Mouse (Mus musculus): ENCODE measurements at regions not wholly inside any gene's neighbourhood (a gene's known extent, or its start where the extent isn't known, plus 50 kb on each side); places are given as distances from the start of the nearest gene placed in this dataset.
"Not testable (repeated sequence)": the region's sequence is repeated elsewhere in the genome, so short reads cannot be mapped to it uniquely, and the experiment has no call there.

DNA sequence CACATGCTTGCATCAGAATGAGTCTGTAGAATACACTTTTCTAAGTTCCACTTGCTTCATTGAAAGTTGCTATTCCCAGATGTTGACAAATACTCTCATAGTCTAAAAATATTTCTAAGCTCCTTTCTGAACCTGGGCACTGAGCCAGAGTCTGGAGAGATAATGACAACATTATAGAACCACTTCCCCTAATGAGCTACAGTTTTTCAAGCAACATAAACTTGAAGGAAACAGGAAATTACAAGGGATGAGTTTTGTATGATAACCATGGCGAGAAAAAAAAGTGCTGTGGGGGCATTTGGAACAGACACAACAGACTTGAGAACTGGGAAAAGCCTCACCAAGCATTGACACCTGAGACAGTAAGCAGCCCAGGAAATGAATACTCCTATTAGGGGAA lies 233.8 kb downstream of the Kctd12 start:
- no peaks in the 10 kb centered on the region for H3K27me3 ChIP-seq (ENCODE audit: control insufficient read depth, insufficient read depth, low read length)

DNA sequence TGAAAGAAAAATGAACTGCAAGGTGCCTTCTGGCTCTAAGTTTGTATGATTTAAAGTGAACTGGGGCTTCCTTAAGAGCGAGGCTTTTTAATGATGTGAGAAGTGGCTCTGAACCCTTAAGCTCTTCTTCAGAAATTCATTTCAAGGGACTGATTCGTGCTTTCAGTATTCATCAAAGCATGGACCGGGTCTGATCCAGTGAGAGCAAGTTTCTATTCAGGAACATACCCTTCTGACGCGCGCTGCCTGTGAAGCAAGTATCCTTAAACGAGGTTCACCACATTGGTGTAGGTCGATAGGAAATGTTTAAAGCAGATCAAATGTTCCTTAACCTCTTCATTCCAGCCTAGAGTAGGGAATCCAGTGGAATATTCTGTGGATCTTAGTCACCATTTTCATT lies 240.1 kb downstream of the Kctd12 start:
- no peaks in the 10 kb centered on the region for H3K27me3 ChIP-seq (ENCODE audit: control insufficient read depth, insufficient read depth, low read length)
- TF ChIP-seq POLR2A (IDR thresholded peaks at IDR 0.05; ENCODE audit: low read depth, low read length), result no peak
- no peak for TF ChIP-seq CTCF (IDR thresholded peaks at IDR 0.05; ENCODE audit: extremely low read depth, insufficient read length, insufficient replicate concordance, low read depth, low read length)
- no peak overlapping the region for H3K27ac ChIP-seq (ENCODE audit: insufficient read depth, low read depth, low read length)
- H3K36me3 ChIP-seq (ENCODE audit: control insufficient read depth, insufficient read depth, low read length), result no peaks in the 10 kb centered on the region
- WGBS, result 85% methylated on average over 8 of the region's 8 CpGs
- H3K4me3 ChIP-seq (ENCODE audit: low read depth, low read length), result no peak overlapping the region
- H3K4me1 ChIP-seq (ENCODE audit: control insufficient read depth, insufficient read depth, insufficient read length, low read length), result no peaks in the 10 kb centered on the region

More for the DNA sequence above, 233.8 kb downstream of the Kctd12 start:
- Histone ChIP-seq H3K4me3 (ENCODE audit: low read depth, low read length) (no peak overlapping the region), H3K36me3 (ENCODE audit: control insufficient read depth, insufficient read depth, low read length) (no peaks in the 10 kb centered on the region), H3K4me1 (ENCODE audit: control insufficient read depth, insufficient read depth, insufficient read length, low read length) (no peaks in the 10 kb centered on the region), H3K27ac (ENCODE audit: insufficient read depth, low read depth, low read length) (no peak overlapping the region)
- TF ChIP-seq CTCF (IDR thresholded peaks at IDR 0.05; ENCODE audit: extremely low read depth, insufficient read length, insufficient replicate concordance, low read depth, low read length) (no peak), POLR2A (IDR thresholded peaks at IDR 0.05; ENCODE audit: low read depth, low read length) (no peak)
- WGBS, result 34% methylated on average over 1 of the region's 1 CpGs

DNA sequence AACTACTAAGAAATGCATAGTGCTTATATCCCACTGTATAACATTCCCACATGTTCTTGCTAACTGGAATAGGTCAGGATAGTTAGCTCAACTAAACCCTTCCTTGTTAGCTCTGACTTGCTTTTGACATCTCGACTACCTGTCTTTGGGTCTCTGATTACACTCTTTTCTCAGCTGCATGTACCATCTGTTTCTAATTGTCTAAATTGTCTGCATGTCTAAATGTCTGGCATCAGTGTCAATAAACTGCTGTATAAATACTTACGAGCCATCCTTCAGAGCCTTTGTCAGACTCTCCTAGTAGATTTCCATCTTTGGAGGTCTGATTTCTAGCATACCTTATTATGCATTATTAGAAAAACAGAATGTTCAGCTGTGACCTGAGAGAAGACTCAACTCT lies 245.8 kb downstream of the Kctd12 start:
- no peaks in the 10 kb centered on the region for H3K4me1 ChIP-seq (ENCODE audit: control insufficient read depth, insufficient read depth, insufficient read length, low read length)
- TF ChIP-seq POLR2A (IDR thresholded peaks at IDR 0.05; ENCODE audit: low read depth, low read length) (no peak), CTCF (IDR thresholded peaks at IDR 0.05; ENCODE audit: extremely low read depth, insufficient read length, insufficient replicate concordance, low read depth, low read length) (no peak)
- H3K36me3 ChIP-seq (ENCODE audit: control insufficient read depth, insufficient read depth, low read length), result no peaks in the 10 kb centered on the region
- no peaks in the 10 kb centered on the region for H3K27me3 ChIP-seq (ENCODE audit: control insufficient read depth, insufficient read depth, low read length)
- no peak overlapping the region for H3K4me3 ChIP-seq (ENCODE audit: low read depth, low read length)
- WGBS, result 86% methylated on average over 2 of the region's 2 CpGs
- no peak overlapping the region for H3K27ac ChIP-seq (ENCODE audit: insufficient read depth, low read depth, low read length)

DNA sequence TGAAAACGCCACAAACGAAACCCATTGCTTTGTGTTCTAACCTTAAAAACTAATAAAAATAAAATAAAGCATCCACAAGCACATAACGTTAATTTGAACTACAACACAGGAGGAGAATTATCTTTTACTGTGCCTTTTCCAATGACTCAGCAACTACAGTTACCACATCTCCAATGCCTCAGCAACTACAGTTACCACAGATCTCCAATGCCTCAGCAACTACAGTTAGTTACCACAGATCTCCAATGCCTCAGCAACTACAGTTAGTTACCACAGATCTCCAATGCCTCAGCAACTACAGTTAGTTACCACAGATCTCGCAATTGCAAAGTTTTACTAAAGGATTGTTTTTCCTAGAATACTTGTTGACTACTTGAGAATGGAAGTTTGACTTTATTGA lies 248.7 kb downstream of the Kctd12 start:
- H3K36me3 ChIP-seq (ENCODE audit: control insufficient read depth, insufficient read depth, low read length); H3K4me1 ChIP-seq (ENCODE audit: control insufficient read depth, insufficient read depth, insufficient read length, low read length); H3K4me3 ChIP-seq (ENCODE audit: low read depth, low read length); H3K27ac ChIP-seq (ENCODE audit: insufficient read depth, low read depth, low read length); H3K27me3 ChIP-seq (ENCODE audit: control insufficient read depth, insufficient read depth, low read length): not testable (repeated sequence)
- WGBS, result 88% methylated on average over 4 of the region's 4 CpGs

DNA sequence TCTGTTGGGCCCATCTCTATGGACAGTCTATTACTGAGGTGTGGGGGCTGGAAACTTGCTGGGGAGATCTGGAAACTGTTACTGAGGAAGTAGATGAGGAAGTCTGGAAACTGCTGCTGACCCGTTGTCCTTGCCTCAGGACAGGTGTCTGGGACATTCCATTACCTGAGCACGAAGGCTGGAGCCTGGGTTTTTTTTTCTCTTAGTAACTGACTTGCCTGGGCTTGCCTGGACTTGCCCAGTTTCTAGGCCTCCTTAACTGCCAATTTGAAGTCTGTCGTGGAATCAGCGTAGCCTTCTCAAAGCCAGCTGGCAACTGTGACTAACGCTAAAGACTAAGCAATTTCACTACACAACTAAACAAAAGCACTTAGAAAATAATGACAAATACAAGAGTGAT lies 250.7 kb downstream of the Kctd12 start:
- TF ChIP-seq CTCF (IDR thresholded peaks at IDR 0.05; ENCODE audit: extremely low read depth, insufficient read length, insufficient replicate concordance, low read depth, low read length), result no peak
- WGBS, result 75% methylated on average over 5 of the region's 5 CpGs
- H3K27ac ChIP-seq (ENCODE audit: insufficient read depth, low read depth, low read length), result no peak overlapping the region

DNA sequence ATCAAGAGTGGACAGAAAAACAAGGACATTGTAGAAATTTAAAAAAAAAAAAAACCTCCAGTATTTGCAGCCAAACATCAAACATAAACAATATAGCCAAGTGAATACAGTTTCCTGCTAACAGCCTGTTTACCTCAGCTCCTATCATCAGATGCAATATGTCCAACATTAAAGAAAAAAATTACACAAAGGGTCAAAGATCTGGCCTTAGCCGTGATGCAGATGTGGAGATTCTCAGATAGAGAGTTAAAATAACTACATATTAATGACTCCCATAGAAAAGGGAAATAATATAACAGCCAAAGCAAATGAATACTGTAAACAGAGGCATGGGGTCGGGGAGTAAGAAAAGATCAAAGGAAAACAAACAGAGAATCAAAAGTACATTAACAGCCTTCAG lies 259.8 kb downstream of the Kctd12 start:
- Histone ChIP-seq H3K4me1 (ENCODE audit: control insufficient read depth, insufficient read depth, insufficient read length, low read length) (no peaks in the 10 kb centered on the region), H3K27me3 (ENCODE audit: control insufficient read depth, insufficient read depth, low read length) (no peaks in the 10 kb centered on the region), H3K36me3 (ENCODE audit: control insufficient read depth, insufficient read depth, low read length) (no peaks in the 10 kb centered on the region), H3K27ac (ENCODE audit: insufficient read depth, low read depth, low read length) (no peak overlapping the region), H3K4me3 (ENCODE audit: low read depth, low read length) (no peak overlapping the region)
- TF ChIP-seq CTCF (IDR thresholded peaks at IDR 0.05; ENCODE audit: extremely low read depth, insufficient read length, insufficient replicate concordance, low read depth, low read length) (no peak), POLR2A (IDR thresholded peaks at IDR 0.05; ENCODE audit: low read depth, low read length) (no peak)
- 14% methylated on average over 2 of the region's 2 CpGs for WGBS

More for the DNA sequence above, 250.7 kb downstream of the Kctd12 start:
- H3K27me3 ChIP-seq (ENCODE audit: control insufficient read depth, insufficient read depth, low read length), result no peaks in the 10 kb centered on the region
- no peak overlapping the region for H3K4me3 ChIP-seq (ENCODE audit: low read depth, low read length)
- H3K36me3 ChIP-seq (ENCODE audit: control insufficient read depth, insufficient read depth, low read length), result no peaks in the 10 kb centered on the region
- no peaks in the 10 kb centered on the region for H3K4me1 ChIP-seq (ENCODE audit: control insufficient read depth, insufficient read depth, insufficient read length, low read length)

DNA sequence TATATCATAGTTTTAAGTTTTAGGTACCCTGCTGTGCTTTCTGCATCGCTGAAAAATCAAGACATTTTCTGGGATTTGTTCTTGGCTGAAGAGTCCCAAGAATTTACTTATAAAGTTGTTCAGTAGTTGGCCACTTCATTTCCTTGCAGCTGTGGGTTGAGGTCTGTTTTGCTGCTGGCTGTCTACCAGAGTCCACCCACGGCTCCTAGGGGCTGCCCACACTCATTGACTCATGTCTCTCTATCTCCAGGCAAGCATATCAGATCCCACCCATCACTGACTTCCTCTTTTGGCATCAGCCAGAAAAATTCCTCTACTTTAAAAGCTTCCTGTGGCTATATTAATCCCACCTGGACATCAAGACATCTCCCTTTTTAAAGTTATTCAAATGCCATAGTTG lies 263.9 kb downstream of the Kctd12 start:
- H3K4me1 ChIP-seq (ENCODE audit: control insufficient read depth, insufficient read depth, insufficient read length, low read length), result no peaks in the 10 kb centered on the region
- H3K27me3 ChIP-seq (ENCODE audit: control insufficient read depth, insufficient read depth, low read length), result no peaks in the 10 kb centered on the region
- no peak for TF ChIP-seq POLR2A (IDR thresholded peaks at IDR 0.05; ENCODE audit: low read depth, low read length)
- no peak for TF ChIP-seq CTCF (IDR thresholded peaks at IDR 0.05; ENCODE audit: extremely low read depth, insufficient read length, insufficient replicate concordance, low read depth, low read length)
- no peak overlapping the region for H3K27ac ChIP-seq (ENCODE audit: insufficient read depth, low read depth, low read length)
- no peaks in the 10 kb centered on the region for H3K36me3 ChIP-seq (ENCODE audit: control insufficient read depth, insufficient read depth, low read length)
- no peak overlapping the region for H3K4me3 ChIP-seq (ENCODE audit: low read depth, low read length)
- 55% methylated on average over 2 of the region's 2 CpGs for WGBS

DNA sequence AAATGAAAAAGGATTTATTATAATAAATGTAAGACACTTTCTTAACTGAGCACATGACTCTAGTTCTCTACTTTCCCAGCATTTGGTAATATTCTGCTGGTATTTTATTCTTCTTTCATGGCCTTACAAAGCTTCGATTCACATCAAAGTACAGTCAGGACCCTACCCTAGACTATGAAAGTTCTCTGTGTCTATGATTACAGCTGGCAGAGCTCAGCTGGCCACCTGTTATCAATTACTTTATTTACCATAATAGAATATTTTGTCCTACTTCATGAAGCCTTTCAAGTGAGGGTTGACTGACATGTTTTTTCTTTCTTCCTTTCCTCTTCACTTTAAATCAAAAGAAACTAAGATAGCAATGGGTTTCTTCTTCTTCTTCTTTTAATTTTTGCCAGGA lies 269.8 kb downstream of the Kctd12 start:
- Histone ChIP-seq H3K27me3 (ENCODE audit: control insufficient read depth, insufficient read depth, low read length) (no peaks in the 10 kb centered on the region), H3K4me3 (ENCODE audit: low read depth, low read length) (no peak overlapping the region), H3K36me3 (ENCODE audit: control insufficient read depth, insufficient read depth, low read length) (no peaks in the 10 kb centered on the region), H3K27ac (ENCODE audit: insufficient read depth, low read depth, low read length) (no peak overlapping the region), H3K4me1 (ENCODE audit: control insufficient read depth, insufficient read depth, insufficient read length, low read length) (no peaks in the 10 kb centered on the region)
- 75% methylated on average over 1 of the region's 1 CpGs for WGBS
- no peak for TF ChIP-seq CTCF (IDR thresholded peaks at IDR 0.05; ENCODE audit: extremely low read depth, insufficient read length, insufficient replicate concordance, low read depth, low read length)
- no peak for TF ChIP-seq POLR2A (IDR thresholded peaks at IDR 0.05; ENCODE audit: low read depth, low read length)

All from small intestine, adult 2 months (tissue).